Mouse (Mus musculus) liver, adult 2 months (tissue): Measurements from ENCODE around the gene Myh6.
"Not testable (repeated sequence)": the region's sequence is repeated elsewhere in the genome, so short reads cannot be mapped to it uniquely, and the experiment has no call there.

Experiments used
- CTCF ChIP-seq: fragments of 200-500 bp; IDR thresholded peaks from 2 replicates; pipeline ENCODE4 v1.5.1; 2011; ENCODE audit warnings: low read depth, low read length, control low read depth
- POLR2A ChIP-seq: fragments of 200-500 bp; IDR thresholded peaks from 2 replicates; pipeline ENCODE4 v1.6.1; 2011; ENCODE audit warnings: low read length, control low read depth; ENCODE audit not compliant: insufficient read depth; ENCODE audit errors: extremely low read depth

DNA sequence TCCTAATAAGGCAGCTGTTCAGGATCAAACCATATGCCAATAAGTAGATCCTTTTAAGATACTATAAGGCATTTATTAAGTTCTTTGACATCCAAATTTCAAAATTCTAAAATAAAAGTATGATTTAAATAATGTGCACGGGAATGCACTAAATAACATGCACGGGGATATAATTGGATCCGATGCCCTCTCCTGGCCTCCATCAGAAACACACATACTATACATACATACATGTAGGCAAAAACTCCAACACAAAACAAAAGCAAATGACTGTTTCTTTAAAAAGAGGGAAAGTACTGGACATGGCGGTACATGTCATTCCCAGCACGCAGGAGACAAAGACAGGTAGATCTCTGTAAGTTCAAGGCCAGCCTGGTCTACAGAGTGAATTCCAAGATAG lies 33.1 kb upstream of the Myh6 start:
- not testable (repeated sequence) for TF ChIP-seq CTCF, POLR2A
